Mouse (Mus musculus) left cerebral cortex, adult 2 months (tissue): ENCODE results near the gene Itsn1. TPM values are rescaled to one million over a fixed set of nuclear protein-coding genes. Genes with fewer than 3 reads are reported as not detected.

ENCODE experiments used
- DNase-seq, 2 experiments: peaks; one replicate each; pipeline ENCODE4 v3.0.0; 2021 to 2022; ENCODE audit warnings: low spot score in 2 of 2, mixed read lengths in 1 of 2; ENCODE audit errors: extremely low spot score in 1 of 2
- H3K27ac ChIP-seq: fragments of 200-600 bp; 2 replicates; pipeline ENCODE4 v1.8.1; 2022
- H3K4me3 ChIP-seq: fragments of 200-600 bp; 2 replicates; pipeline ENCODE4 v1.8.1; 2022
- CTCF ChIP-seq: fragments of 200-600 bp; IDR thresholded peaks from 2 replicates; pipeline ENCODE4 v1.8.1; 2022; ENCODE audit warnings: antibody characterized with exemption, mild to moderate bottlenecking, moderate library complexity
- intact Hi-C: fragments of 180-260 bp; cut with DNase I; formaldehyde crosslinking; loops from one replicate; pipeline ENCODE4 v1.15.1; 2025
- total RNA-seq, 2 experiments: library from RNA; stranded (reverse); gene quantifications; 2 replicates each; pipeline ENCODE4 v1.2.3; 2021

Itsn1 gene
- total RNA-seq, 2 experiments from 2014 or later = 133 to 156 TPM

DNA sequence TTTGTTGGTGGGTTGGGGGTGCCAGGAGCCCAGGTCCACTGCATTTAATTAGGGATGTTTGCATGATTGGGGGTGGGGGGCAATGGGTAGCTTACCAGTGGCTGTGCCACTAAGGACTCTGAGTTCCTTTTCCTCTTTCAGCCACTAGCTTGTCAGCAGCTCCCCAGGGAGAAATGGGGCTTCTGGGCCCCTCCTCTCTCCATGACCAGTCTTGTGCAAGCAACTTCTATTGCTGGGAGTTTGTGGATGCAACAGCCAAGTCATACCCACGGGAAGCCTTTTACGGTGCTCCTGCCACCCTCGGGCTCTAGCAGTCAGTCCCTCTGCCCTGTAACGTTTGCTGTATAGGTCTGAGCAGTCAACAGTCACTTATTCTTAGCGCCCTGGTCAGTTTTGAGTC lies 5.7 kb downstream of the Itsn1 start:
- Histone ChIP-seq H3K4me3 (no peak overlapping the region), H3K27ac (no peak overlapping the region)
- intact Hi-C loops = loop anchor here (5.0 kb wide), 1 partner anchor 63 kb away; no protein-coding TSS in a partner anchor
- DNase-seq = no peak
- TF ChIP-seq CTCF = no peak

DNA sequence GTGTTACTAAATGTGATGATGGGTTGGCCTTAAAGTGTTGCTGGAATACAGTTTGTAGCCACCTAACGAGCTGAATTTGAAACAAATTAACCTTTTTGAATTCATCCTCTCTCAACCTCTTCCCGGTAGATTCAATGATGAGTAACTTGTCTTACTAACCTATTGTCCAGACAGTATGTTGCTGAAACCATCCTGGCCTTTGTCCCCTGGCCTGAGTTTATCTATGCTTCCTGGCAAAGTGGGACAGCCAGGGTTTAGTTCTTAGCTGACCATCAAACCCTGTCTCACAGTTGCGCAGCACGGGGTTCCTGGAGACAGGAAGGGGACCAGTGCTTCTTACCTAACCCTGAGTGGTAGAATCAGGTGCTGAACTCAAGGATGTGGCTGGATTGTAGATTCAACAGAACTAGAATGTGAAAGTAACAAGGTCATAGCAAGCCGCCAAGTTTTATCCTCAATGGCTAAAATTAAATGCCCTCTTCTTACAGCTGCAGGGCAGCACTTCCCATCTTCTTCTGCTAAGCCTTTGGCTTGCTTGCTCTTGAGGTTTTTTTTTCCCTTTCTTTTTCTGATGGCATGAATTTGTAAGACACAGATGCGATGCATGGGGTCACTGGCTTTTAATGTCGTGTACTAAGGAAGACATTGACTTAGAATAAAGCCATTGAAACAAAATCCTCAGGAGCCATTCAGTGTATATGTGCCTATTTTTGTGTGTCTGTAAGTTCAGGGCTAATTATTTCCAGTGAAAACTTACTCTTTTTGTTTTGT lies 7.2 kb downstream of the Itsn1 start:
- no peak overlapping the region for H3K4me3 ChIP-seq
- no peak for TF ChIP-seq CTCF
- no peak overlapping the region for H3K27ac ChIP-seq
- DNase-seq = no peak
- intact Hi-C loops = loop anchor here (5.0 kb wide), 1 partner anchor 61 kb away; no protein-coding TSS in a partner anchor

DNA sequence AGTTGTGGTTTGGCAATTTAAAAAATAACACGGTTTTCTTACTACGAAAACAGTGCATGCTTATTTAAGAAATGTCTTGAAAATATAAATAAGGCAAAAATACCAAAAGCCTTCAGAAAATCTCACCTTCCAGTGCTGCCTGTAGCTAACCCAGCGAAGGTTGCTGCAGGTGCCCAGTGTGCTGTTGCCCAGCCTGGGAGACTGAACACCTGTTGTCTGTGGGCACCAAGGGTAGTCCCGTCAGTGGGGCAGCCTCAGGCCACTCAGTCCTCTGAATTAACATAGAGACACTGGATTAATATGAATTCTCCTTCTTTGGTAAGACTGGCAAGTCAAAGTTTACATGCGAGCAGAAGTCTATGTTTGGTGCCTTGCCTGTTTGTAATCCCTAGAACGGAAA lies 9.4 kb downstream of the Itsn1 start:
- Histone ChIP-seq H3K27ac (no peak overlapping the region), H3K4me3 (no peak overlapping the region)
- DNase-seq = no peak
- intact Hi-C loops = loop anchor here (5.0 kb wide), 1 partner anchor 59 kb away; no protein-coding TSS in a partner anchor
- no peak for TF ChIP-seq CTCF

DNA sequence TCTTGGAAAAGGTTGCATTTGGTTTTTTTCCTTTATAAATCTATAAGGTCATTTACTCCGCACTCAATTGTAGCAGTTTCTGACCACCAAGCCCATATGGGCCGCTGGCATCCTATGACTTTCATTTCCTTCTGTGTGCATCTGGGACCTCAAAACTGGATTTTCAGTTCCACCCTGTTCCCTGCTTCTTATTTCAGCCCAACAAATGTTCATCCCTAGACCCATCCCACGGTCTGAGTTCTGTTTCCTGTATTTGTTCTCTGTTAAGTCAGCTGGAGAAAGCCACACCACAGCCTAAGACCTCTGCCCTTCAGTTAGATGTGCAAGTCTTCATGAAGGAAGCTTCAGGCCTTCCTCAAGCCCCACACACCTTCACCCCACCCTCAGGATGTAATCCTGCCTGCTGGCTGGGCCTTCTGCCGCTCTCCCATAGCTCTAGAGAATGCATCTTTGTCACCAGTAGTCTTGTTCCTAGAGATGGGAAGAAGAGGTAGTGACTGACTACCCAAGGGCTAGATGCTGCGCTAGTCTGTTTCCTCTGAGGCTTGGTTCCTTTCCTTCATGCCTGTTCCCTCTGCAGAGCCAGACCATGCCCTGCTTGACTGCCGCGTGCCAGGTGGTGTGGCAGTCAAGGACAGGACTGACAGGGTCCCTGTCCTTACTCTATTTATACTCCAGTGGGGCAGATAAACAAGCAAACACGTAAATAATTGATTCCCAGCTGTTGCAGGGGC lies 11.3 kb downstream of the Itsn1 start:
- intact Hi-C loops = no loop called here
- Histone ChIP-seq H3K4me3 (no peak overlapping the region), H3K27ac (no peak overlapping the region)
- no peak for DNase-seq
- no peak for TF ChIP-seq CTCF

DNA sequence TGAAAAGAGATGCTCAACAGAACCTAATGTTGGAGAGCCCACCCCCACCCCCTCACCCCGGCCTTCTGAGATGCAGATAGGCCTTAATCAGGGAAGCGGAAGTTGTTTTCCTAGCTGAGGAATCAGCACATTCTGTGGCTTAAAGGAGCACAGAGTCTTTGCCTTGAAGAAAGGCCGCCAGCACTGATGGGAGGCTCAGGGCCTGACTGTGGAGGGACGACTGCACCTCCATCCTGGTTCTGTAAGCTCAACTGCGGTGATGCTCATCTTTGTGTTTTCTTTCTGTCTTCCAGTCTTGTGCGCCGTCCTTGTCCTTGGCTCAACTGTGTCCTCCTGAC lies 11.8 kb downstream of the Itsn1 start:
- H3K27ac ChIP-seq = no peak overlapping the region
- intact Hi-C loops = no loop called here
- no peak overlapping the region for H3K4me3 ChIP-seq
- no peak for DNase-seq
- no peak for TF ChIP-seq CTCF

DNA sequence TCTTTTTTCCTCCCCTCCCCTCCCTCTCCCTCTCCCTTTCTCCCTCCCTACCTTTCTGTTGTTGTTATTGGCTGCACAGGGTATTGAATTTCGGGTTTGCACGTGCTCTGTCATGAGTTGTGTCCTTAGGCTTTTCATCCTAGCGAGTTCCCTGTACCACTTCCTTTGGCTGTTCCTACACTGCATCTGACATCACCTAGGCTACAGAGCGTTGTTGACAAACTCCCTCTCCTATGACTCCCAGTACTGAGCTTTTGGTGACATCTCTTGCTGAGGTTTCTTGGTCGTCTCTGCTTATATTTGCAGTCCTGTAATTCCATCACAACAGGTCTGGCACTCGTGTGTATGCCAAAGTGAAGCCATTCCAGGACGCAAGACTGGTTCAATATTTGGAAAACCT lies 14.0 kb downstream of the Itsn1 start:
- H3K4me3 ChIP-seq = no peak overlapping the region
- H3K27ac ChIP-seq = no peak overlapping the region
- TF ChIP-seq CTCF = no peak
- DNase-seq = no peak
- intact Hi-C loops = no loop called here

DNA sequence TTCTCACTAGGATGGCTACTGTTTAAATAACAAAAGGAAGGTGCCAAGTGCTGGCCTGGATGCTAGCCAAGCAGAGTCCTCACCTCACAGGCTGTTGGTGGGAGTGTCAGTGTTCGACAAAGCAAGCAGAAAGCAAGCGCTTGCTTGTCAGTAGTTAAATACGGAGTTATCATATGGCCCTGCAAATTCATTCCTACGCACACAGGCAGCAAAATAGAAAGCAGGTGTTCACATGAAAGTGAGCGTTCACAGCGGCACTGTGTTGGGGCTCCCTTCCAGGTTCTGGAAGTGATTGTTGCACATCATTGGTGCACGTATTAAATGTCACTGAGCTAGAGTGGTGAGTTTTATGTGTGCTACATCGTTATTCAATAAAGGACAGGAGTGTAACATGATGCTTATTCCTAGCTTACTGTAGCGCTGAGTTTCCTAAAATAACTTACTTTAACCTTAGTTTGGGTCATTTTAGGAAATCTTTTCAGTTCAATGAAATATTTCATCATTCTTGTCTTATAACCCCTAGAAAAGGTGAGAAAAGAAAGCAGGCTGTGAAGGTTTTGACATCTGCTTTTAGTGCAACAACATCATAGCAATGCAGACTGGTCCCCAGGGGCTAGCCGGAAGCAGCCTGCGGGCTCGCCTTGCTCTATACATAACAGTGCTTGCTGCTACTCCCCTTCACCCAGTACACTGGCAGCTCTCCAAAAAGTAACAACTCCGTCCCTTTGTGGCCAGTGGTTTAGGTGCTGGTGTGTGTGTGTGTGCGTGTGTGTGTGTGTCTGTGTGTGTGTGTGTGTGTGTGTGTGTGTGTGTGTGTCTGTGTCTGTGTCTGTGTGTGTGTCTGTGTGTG lies 17.2 kb downstream of the Itsn1 start:
- Histone ChIP-seq H3K4me3 (no peak overlapping the region), H3K27ac (no peak overlapping the region)
- intact Hi-C loops = no loop called here
- DNase-seq = peak in 1 of 2 experiments; percentile 63
- TF ChIP-seq CTCF = no peak

DNA sequence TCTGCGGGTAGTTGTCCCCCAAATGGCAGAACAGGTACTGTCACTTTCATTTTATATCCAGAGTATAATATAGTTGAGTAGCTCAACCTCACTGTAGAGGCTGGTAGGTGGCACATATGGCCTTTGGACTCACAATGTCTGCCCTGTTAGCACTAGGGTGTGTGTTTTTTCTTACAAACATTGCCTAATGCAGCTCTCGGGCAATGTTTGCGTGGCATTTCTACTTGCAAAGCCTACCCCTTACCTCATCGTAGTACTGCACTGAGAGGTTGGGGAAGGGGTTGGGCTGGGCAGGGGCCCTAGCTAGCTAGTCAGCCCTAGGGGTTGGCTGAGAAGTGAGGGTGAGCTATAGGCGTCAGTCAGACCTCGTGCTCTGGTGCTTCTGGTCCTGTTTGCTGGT lies 18.5 kb downstream of the Itsn1 start:
- no peak overlapping the region for H3K27ac ChIP-seq
- no peak for TF ChIP-seq CTCF
- intact Hi-C loops = no loop called here

DNA sequence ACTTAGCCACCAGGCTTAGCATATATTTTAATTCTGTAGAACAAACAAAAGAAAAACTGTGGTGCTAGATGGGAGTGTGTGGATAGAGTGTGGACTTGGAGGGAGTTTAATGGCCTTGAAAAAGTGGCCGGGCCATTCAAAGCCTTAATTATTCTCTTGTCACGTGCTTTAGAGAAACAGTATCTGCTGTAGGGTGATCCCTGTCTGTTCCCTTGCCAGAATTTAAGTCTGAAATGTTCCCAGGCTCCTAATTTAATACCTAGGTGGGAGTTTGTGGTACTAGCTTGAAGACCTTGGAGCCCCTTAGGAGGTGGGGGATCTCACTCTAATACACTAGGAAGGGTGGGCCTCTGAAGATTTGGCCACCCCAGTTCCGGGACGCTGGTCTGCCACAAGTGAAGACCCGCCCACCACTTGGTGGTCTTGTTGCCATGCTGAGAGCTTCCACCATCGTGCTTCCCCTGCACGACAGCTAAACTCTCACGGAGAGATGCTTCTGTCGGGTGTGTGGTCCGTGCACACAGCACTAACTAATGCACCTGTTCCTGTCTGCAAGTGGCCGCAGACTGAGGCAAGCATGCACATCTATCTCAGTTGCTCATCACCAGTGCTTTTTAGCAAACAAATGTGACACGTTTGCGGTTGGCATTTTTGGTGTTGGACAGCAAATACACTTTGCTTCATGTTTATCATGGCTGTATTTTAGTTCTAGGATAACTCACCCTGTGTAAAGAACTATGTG lies 22.7 kb downstream of the Itsn1 start:
- intact Hi-C loops = no loop called here
- no peak for DNase-seq
- H3K27ac ChIP-seq = no peak overlapping the region
- H3K4me3 ChIP-seq = no peak overlapping the region
- TF ChIP-seq CTCF = no peak

More for the DNA sequence above, 18.5 kb downstream of the Itsn1 start:
- no peak for DNase-seq
- no peak overlapping the region for H3K4me3 ChIP-seq

DNA sequence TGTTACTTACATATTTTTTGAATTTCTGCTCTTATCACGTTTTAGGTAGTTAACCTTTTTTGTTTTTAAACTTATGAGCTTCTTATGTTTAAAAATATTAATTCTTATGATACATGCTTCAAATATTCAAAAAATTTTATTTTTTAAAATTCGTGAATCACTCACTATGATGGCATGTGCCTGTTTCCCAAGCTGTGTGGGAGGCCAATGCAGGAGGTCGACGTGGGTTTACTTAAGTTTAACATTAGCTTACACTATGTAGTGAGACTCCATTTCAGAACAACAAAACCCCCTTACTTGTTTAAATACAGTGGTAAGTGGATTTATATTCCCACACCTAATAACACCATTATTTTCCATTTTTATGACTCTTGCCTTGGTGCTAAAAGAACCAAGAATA lies 24.5 kb downstream of the Itsn1 start:
- intact Hi-C loops = no loop called here
- TF ChIP-seq CTCF = no peak

DNA sequence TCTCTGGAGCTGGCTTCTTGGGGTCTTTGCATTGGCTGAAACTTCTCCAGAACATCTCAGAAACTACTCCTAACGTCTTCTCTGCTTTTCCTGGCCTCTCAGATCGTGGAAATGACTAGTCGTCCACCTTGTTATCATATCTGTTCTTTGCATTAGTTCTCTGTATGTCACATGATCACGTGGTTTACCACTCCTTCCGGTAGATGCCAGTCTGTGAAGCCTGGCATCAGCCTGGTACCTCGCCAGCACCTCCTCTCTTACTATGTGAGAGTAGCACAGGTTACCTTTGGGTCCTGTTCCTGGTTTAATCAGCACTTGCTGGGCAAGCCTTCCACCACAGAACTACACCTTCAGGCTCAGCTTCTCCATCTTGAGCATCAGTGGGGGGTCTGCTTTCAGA lies 25.9 kb downstream of the Itsn1 start:
- H3K4me3 ChIP-seq = no peak overlapping the region
- intact Hi-C loops = no loop called here
- TF ChIP-seq CTCF = no peak
- no peak for DNase-seq
- no peak overlapping the region for H3K27ac ChIP-seq

More for the DNA sequence above, 24.5 kb downstream of the Itsn1 start:
- H3K27ac ChIP-seq = no peak overlapping the region
- no peak overlapping the region for H3K4me3 ChIP-seq
- no peak for DNase-seq
